Mouse (Mus musculus) liver (tissue): ENCODE data around the gene Casp12.
"Not testable (repeated sequence)": the region's sequence is repeated elsewhere in the genome, so short reads cannot be mapped to it uniquely, and the experiment has no call there.

ENCODE experiments used
- DNase-seq: peaks from one replicate; pipeline ENCODE4 v3.0.0-alpha.2; 2020; ENCODE audit warnings: mixed read lengths

The Casp12 gene

DNA sequence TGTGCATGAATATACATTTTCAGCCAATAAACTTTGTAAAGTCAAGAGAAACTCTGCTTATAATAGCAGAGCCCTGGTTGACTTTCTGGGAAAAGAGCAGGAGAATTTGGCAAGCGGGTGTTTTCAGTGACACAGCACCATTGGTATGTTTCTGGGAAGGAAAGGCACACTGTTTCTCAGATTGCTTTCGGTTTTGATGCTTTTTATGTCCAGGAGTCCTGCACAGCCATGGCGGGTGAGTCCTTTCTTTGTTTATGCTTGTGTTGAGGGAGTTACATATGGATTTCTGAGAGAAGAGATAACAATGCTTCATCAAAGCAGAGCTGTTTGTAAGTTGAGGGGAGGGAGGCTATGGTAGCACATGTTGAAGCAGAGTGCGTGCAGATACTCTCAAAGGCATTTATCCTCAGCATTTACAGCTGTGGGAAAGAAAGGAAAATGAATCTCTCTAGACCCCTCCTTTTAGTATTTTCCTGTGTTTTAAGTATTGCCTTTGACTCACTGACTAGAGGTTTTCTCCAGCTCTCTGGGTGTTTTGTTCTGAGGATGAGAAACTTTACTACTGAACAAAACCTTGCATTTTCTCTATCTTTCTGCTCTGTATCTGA, at the start of gene Casp12:
Casp12 (plus strand) TSS at position 140 of the 608 bp plus-strand sequence.
- DNase-seq: no peak

DNA sequence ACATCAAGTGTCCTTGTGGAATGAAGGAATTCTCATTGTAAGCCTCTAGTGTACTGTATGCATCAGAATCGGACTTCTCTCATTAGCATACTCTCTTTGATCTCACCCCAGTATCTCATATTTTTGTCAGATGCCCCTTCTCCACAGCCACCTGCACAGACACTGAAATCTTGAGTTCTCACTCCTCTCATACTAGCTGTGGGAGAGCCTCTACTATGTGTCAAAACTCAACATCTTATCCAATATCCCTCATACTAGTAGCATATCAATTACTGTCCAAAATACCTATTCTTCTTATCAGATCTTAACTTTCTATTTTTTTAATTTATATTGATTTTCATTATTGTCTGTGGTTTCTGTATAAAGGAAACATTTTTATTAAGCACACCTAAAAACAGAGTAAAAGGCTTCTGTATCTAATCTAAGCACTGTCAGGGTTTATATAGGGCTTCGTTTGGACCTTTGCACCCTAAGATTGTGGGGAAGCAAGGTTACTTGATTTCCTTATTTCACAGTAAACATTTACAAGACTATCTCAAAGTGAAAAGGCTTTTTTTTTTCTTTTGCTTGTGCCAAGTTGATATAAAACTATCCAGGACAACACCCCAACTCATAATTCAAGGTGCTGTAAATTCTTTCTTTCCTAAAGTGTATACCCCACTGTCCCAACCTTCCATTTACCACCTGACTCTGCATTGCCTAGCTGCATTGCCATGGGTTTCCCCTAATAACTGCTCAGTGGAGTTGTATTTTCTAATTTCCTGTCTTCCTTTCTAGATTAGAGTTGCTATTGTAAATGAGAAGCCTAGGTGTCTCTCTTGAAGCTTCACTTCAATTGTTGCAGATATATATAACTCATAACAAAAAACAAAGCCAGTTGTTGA, 48.6 kb upstream of the Casp12 start:
- no peak for DNase-seq

DNA sequence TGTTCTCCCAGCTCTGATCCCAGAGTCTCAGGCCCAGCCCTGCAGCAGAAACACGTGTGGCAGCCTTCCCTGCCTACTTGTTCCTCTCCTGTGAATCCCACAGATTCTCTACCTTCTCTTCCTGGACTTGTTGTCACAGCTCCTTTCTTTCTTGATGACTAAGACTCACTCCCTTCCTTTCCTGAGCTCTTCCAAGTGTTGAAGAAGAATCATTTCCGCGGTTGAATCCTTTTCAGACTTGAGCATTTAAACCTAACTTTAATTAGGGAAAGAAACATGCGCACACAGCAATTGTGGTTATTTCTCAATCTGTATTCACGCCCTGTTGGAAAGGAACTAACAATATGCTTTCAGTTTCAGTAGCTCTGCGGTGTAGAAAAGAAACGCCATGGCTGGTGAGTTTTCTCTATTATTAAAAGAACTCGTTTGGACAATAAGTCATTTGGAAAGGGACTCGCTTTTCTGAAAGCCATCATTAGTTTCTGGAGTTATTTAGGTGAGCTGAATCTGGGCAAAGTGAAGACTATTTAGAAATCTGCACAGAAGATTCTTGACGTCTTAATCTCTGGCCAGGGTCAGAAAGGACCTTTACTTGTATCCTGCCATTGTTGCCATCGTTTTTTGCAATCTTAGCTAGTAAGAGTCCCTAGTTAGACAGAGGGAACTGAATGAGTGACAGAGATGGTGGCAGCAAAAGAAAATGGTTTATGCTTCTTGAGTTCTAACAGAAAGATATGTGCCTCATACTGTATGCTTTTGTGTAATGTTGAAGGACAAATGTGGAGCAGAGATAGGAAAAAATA, 46.7 kb upstream of the Casp12 start, which contains the start of gene Casp1:
Casp1 (plus strand) TSS at position 189 of the 803 bp plus-strand sequence.
- no peak for DNase-seq

DNA sequence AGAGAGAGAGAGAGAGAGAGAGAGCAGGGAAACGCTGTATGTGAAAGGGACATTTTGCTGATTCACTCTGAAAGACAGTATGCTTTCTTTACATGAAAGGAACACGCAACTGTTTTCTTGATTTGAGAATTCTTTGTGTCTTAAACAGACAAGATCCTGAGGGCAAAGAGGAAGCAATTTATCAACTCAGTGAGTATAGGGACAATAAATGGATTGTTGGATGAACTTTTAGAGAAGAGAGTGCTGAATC, 46.2 kb upstream of the Casp12 start:
- no peak for DNase-seq

DNA sequence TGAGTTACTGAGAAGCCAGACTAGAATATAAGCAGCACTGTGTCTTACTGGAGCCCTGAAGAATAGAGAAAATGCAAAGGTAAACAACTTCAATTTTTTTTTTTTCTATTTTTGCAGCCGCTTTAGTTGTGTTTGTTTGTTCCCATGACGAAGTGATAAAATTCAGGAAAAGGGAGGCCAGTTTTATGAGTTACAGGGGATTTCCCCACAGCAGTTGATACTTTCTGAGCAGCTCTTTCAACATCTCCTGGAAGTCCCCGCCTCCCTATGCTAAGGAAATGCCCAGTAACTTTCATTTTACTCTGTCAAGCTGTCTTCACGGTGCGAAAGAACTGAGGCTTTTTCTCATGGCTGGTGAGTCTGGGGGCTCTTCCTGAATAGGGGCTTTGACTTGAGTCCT, 36.7 kb upstream of the Casp12 start, which contains the start of gene Casp4:
Casp4 (plus strand) TSS at position 268 of the 400 bp plus-strand sequence.
- DNase-seq: no peak

DNA sequence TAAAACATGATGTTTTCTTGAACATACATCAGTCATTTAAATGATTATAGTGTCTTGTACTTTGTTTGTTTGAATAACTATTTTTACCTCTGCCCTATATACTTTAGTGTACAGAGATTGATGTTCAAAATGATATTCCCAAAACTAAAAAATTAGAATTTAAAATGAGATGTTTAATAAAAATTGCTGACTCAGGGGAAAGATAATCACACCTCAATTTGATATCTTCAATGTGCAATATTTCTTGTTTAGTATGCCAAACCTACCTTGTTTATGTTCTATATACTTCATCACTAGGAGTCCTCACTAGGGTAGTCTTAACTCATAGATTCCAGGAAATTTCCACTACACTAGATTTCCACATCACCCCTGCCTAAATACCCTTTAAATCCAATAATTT, 35.1 kb upstream of the Casp12 start:
- no peak for DNase-seq

DNA sequence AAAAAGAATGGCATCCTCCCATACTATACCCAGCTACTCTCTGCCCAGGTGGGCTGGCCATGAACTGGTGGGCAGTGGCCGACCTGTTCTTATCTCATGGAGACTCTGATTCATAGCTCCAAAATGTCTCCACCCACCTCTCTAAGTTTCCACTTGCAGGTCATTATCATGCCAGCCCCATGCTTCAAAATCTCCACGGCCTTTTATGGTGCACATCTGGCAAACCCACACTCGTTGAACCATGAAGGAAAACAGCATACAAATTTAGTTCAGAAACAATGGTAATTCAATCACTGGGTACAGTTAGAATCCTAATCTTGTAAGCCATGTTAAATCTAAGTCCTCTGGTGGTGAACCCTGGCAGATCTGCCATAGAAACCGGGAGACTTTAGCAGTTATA, 33.8 kb upstream of the Casp12 start:
- DNase-seq: no peak

DNA sequence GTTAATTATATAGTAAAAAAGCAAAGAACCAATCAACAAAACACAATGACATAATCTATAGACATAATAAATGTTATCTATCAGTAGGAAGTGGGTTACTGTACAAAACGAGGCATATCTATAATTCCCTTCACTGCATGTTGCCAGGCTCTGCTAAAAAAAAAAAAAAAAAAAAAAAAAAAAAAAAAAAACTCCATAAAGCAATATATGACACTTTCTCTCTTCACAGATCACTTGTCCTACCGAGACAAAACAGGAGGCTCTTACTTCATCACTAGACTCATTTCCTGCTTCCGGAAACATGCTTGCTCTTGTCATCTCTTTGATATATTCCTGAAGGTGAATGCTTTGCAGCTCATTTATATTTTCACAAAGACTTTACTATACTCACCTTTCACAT, 17.0 kb upstream of the Casp12 start:
- DNase-seq: no peak

DNA sequence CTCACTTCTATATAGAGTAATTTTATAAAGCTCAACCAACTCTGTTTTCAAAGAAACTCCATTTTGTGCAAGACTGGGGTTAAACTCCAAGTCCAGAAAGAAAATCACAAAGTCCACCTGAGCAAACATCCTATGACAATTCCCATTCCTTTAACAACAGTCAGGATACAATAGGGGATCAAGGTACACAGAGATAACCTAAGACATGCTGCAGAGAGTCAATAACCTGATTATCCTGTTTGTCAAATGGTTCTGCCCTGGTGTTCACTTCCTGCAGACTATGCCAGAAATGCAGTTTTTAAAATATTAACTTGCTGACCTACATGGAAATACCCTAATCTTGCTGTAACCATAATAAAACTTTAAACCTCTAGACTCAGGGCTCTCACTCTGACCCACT, 12.8 kb upstream of the Casp12 start:
- no peak for DNase-seq

DNA sequence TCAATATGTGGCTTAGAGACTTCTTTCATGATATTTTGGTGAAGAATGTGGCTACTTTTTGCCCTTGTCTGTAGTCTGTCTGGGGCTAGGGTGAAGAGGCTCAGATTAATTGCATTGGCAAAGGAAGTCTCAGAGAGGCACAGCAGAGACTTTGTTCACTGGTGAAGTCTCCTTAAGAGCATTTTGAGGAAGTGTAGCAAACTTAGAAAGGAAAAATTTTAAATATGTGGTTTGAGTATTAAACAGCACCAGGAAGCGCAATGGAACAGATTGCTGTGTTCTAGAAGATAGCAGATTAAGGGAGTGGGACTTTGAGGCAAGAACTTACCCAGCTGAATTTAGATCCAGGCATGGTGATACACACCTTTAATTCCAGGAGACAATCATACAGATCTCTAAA, 11.8 kb upstream of the Casp12 start:
- no peak for DNase-seq

DNA sequence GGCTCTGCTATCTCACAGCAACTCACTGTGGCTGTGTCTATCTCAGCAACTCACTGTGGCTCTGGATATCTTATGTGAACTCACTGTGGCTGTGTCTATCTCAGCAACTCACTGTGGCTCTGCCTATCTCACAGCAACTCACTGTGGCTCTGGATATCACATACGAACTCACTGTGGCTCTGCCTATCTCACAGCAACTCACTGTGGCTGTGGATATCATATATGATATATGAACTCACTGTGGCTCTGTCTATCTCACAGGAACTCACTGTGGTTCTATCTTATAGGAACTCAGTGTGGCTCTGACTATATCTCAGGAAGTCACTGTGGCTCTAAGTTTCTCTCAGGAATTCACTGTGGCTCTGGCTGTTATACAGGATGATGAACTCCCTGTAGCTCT, 2.1 kb upstream of the Casp12 start:
- no peak for DNase-seq

DNA sequence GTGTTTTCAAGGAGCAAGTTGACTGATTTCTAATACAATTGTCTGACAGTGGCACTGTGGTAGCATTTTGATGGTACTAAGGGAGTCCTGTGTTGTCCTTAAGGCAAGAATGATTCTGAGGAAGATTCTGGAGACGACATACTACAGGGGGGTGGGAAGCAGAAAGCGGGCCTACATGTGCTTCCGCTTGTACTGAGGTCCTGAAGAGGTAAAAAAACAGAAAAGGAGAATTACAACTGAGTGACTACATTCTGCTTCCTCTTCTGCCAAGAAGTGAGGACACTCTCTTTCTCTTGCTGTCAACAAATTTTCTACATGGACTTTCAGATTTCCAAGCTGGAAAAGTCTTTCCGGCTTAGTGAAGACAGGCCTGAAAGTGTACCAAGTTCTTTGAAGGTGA, 1.1 kb upstream of the Casp12 start:
- DNase-seq: no peak

DNA sequence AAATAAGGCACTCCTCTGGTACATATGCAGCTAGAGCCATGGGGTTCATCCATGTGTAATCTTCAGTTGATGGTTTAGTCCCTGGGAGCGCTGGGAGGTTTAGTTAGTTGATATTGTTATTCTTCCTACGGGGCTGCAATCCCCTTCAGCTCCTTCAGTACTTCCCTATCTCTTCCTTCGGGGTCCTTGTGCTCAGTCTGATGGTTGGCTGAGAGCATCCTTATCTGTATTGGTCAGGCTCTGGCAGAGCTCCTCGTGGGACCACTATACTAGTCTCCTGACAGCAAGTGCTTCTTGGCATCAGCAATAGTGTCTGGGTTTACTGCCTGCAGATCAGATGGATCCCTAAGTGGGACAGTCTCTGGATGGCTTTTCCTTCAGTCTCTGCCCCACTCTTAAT, 2.2 kb downstream of the Casp12 start:
- no peak for DNase-seq

DNA sequence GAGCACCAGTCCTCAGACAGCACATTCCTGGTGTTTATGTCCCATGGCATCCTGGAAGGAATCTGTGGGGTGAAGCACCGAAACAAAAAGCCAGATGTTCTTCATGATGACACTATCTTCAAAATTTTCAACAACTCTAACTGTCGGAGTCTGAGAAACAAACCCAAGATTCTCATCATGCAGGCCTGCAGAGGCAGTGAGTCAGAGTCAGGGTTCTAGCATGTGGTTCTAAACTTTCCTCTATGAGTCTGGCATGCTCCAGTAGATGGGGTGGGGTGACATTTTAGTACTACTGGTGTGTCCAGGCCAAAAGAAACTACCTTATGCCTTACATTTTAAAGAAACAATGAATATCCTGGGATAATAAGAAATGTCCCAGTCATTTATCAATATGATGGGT, 8.4 kb downstream of the Casp12 start:
- DNase-seq: no peak

DNA sequence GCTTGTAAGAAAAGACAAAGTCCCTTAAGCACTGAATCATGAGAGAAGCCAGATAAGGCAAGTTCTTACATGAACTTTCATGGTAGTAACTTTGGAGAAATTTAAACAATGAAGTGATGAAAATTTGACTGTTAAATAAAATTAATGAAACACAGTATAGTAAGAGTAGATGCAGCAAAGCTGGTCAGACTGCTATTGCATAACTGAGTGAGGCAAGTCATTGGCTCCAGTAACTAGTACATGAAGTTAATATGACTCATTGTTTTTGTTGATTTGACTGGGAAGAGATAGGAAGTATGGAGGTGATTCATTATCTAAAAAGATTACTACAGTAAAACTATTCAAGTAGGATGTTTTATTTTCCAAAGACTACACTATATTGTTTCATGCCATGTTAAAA, 11.6 kb downstream of the Casp12 start:
- no peak for DNase-seq

DNA sequence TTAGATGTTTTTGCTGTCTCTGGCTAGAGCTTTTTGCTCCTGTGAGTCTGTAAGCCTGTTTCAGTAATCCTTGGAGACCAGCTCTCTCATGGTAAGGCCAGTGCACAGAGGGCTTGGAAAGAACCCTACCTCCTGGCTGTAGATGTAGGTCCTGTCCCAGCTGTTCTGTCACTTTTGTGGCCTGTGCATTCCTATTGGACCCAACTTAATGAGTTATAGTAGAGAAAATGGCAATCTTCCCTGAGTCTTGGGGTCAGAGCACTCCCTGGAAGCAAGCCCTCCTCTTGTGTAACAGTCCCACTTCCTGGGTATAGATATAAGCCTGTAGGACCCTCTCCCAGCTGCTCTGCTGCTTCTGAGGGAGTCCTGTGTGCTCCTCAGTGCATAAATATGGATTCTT, 48.3 kb downstream of the Casp12 start:
- no peak for DNase-seq

DNA sequence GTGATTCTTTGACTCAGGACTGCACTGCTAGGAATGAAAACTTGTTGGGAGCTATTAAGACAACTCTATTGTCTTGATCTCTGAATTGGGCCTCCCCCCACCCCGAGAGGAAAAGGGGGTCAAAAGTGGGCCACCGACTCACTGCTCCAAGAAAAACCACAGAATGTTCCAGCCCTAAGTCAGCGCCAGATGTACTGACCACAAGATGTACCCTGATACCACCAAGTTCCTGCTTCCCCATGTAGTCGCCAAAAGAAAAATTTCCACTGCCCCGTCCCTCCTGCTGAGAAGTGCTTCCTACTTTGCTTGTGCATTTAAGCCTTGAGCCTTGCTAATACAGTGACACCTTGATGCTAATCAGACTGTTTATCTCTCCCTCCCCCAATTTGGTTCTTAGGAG, 50.6 kb downstream of the Casp12 start:
- not testable (repeated sequence) for DNase-seq

DNA sequence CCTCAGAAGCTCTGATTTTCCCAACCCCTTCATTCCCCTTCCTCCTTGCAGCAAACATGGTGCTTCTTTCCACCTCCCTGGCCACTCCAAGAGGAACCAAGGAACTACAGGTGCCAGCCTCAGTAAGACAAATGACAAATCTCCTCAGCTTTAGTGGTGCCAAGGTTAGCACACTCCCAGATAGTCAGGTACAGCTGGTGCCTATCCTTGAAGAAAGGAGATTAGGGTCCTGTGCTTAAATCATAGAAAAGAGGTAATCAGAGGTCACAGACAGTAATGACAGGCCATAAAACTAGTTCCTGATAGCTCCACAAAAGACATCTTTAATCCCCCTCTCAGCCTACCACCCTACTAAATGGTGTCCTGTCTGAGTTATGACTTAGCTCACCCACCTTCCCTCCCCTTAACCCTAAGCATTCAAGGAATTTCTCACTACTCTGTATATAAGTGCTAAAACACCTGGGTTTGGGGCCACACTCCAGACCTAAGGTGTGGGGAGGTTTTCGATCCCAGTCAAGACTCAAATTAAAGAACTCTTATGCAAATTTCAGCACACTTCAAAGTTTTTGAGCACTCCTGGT, 65.8 kb downstream of the Casp12 start:
- DNase-seq: no peak

DNA sequence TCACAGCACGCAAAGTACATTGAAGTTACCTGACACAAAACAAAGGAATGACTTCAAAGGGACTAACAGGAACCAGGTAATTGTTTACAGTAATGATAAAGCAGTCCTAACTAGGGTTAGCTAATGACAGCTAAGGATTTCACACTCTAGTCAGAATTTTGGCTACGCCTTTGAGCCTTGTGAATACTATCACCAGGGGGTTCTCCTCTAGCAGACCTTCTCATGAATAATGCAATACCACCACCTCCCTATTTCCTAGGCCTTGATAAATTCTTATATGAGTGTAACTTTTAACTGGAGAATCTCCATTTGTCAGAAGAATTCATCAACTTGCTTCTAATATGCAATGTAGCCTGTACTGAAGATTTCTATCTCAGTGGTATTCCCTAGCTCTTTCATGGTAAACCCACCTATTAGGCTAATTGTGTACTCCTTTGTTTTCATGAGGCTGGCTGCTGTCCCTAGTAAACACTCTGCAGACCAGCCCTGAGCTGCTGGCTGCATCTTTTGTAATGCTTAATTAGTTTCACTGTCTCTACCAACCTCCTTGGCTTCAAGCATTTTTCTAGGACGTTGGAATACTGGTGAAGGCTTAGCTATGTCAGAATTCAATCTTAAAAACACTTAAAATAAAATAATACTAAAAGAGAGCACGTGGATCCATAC, 67.3 kb downstream of the Casp12 start:
- DNase-seq: no peak

DNA sequence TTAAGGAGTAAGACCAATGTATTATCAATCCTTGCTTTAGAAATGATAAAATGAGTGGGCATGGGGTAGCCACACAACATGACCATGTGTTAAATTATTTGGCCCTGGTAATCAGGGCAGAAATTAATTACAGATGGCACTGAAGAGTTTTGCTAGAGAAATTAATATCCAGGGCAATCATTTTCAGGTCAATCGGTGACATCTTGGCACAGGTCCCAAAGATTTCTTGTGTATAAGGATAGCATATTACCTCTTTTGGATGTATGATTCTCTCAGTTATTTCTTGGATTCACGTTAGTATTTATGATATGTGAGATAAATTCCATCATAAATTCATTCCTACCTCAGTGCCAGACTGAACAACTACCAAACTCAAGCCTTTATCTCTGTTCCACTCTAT, 72.6 kb downstream of the Casp12 start:
- no peak for DNase-seq
